Mouse (Mus musculus) urinary bladder, postnatal 14 days (tissue): ENCODE measurements at regions not wholly inside any gene's neighbourhood (a gene's known extent, or its start where the extent isn't known, plus 50 kb on each side); places are given as distances from the start of the nearest gene placed in this dataset.
A peak's percentile ranks its signal among the peaks of the same experiment; 100 is the strongest.

Experiments used
- DNase-seq: peaks from one replicate; pipeline ENCODE4 v3.0.0; 2021; ENCODE audit warnings: low spot score

GRCm38 (mm10) chr13:47398976-47399375 lies 276.5 kb downstream of the Rnf144b start:
- DNase-seq = no peak

DNA sequence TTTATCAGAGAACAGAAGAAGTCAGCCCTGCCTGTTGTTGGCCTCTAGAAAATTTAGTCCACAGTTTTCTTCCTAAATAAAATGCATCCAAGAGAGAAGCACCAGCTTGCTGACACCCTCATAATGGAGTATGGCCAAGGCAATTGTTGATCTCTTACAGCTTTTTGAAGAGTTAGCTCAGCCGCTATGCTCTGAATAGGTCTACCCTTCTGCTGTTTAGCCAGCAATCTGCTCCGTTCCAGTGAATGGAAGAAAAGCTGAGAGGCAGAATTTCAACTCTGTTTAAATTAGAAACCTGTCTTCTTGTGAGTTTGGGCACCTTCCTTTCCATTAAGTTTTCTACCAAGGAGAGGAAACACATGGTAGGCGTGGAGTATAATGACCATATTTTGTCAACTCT lies 290.8 kb downstream of the Rnf144b start:
- DNase-seq = no peak

- DNase-seq = no peak
Measured at GRCm38 (mm10) chr13:47413940-47414339, 291.5 kb downstream of the Rnf144b start.

DNA sequence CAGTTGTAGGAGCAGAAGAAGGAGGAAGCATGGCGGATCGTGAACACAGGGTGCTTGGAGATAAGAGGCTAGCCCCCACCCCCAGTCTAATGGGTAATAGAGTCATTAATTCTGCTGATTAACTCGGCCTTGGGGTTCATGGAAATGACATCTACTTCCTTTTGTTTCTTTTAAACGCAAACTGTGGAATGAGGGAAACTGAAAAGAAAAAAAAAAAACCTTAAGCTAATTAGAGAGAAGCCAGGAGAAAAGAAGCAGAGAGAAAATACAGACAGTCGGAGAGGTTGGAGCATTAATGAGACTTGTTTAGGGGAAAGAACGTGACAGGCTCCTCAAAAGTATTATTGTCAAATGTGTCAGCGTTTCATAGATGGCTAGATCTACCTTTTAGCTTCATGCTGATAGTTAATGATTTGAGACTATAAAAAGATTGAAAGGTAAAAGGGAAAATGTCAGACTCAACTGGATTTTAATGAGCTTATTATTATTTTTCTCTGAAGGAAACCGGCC lies 307.5 kb downstream of the Rnf144b start:
- no peak for DNase-seq

- DNase-seq = no peak
Measured at GRCm38 (mm10) chr13:47430409-47430808, 308.0 kb downstream of the Rnf144b start.

- DNase-seq = peak; percentile 7
Measured at GRCm38 (mm10) chr13:47435631-47436030, 313.2 kb downstream of the Rnf144b start.

GRCm38 (mm10) chr13:47444876-47445275 lies 322.4 kb downstream of the Rnf144b start:
- no peak for DNase-seq

DNA sequence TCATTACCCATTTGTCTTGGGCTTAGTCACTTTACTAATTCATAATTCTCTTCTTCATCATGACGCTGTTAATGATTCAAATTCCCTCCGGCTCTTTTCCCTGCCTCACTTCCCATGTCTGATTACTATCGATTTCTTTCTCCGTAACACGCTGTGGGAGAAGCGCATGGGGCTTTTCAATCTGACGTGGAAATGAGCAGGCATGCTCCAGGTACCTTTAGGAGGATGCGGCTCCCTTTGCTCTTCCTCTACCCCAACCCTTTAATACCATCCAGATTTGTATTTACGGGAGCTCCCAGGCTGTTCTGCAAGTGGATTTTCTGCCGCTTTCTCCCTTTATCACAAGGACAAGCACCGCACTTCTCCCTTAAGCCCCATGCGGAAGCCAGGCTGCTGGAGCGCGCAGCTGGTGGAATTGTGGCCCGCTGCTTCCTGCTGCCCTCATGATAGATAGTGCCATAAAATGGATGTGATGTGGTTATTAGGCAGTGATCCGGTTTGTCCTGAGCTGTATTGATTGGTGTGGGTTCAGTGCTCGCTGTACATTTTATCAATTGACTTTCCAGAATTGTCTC lies 329.8 kb downstream of the Rnf144b start:
- DNase-seq = no peak

GRCm38 (mm10) chr13:47462148-47462547 lies 339.7 kb downstream of the Rnf144b start:
- no peak for DNase-seq

DNA sequence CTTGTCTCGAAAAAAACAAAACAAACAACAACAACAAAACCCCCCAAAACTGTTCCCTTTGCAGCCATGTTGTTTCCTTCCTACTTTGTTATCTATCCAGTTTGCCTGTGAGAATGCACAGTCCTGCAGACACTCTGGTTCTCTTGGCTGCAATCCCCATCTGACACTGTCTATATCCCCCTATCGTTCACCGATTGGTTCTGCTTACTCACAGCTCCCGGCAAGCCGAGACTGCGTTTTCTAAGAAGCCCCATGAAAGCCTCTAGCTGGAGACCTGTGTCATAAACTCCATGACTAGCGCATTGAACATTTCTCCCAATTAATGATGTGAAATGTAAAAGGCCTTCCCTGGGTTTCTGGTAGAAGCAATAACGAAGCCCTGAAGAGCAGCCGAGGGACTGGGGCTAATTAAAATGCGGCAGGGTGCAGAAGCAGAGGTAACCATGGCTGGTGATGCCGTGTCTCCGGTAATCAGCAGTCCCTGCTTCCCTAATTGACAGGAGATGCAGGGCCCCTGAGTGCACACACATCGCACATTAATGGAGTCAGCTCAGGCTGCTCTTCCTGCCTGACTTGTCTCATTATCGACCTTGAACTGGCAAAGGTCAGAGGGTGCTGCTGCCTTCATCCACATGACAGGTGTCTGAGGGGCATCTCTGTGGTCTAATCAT lies 349.2 kb downstream of the Rnf144b start:
- DNase-seq = no peak

GRCm38 (mm10) chr13:47480159-47480558 lies 357.7 kb downstream of the Rnf144b start:
- DNase-seq = no peak

- no peak for DNase-seq
Measured at GRCm38 (mm10) chr13:47484819-47485218, 362.4 kb downstream of the Rnf144b start.

GRCm38 (mm10) chr13:47486111-47486510 lies 363.7 kb downstream of the Rnf144b start:
- DNase-seq = no peak

DNA sequence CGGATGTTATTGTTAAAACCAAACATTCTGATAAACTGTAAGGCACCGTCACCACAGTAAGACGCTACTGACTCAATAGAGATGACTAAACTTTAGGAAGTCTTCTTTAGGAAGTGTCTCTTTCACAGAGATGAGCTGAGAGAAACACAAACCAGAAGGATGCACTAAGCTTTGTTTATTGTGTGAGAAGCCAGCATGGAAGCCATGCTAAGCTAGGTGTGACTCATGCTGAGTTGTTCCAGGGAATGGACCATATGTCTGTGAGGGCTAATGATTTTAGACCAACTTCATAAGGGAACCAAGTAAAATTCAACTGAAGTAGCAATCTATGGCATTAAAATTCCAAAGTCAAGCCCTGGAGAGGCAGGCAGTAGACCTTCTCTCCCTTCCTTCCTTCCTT lies 364.2 kb downstream of the Rnf144b start:
- no peak for DNase-seq

- no peak for DNase-seq
Measured at GRCm38 (mm10) chr13:47505380-47505955, 383.0 kb downstream of the Rnf144b start.

DNA sequence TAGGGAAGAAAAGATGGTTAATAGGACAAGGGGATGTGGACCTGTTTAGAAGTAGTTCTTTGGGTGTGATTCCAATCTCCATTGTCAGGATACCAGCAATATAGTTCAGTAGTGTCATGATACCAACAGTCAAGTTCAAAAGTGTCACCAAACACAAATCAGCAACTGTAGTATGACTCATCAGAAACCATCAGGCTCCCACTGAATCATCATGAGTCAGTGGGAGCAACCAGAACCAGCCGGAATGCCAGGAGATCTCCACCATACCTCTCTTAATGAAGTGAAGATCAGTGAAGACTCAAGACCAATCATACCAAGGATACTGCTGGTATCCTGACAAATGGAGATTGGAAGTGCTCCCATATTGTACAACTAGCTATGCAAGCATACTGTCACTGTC lies 410.5 kb downstream of the Rnf144b start:
- no peak for DNase-seq

GRCm38 (mm10) chr13:47537156-47537555 lies 414.7 kb downstream of the Rnf144b start:
- DNase-seq = no peak

DNA sequence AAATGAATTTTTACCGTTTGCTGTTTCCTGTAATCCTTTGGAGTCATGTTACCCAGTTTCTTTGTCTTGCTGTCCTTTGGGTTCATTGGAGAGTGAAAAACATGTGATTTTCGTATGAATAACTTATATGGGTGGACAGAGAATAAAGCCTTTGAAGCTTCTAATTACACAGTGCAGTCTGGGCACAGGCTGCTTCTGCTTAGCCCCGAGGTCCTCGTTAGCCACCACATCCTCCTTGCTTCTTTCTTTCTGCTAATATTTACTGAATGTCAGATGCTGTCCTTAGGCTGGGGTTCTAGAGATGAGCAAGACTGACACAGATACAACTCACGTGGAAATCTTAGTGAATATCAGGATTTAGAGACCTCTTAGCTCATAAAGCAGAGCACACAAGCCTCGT lies 427.2 kb downstream of the Rnf144b start:
- DNase-seq = no peak

- DNase-seq = no peak
Measured at GRCm38 (mm10) chr13:47552251-47552650, 429.8 kb downstream of the Rnf144b start.

GRCm38 (mm10) chr13:47554198-47554597 lies 431.7 kb downstream of the Rnf144b start:
- no peak for DNase-seq

DNA sequence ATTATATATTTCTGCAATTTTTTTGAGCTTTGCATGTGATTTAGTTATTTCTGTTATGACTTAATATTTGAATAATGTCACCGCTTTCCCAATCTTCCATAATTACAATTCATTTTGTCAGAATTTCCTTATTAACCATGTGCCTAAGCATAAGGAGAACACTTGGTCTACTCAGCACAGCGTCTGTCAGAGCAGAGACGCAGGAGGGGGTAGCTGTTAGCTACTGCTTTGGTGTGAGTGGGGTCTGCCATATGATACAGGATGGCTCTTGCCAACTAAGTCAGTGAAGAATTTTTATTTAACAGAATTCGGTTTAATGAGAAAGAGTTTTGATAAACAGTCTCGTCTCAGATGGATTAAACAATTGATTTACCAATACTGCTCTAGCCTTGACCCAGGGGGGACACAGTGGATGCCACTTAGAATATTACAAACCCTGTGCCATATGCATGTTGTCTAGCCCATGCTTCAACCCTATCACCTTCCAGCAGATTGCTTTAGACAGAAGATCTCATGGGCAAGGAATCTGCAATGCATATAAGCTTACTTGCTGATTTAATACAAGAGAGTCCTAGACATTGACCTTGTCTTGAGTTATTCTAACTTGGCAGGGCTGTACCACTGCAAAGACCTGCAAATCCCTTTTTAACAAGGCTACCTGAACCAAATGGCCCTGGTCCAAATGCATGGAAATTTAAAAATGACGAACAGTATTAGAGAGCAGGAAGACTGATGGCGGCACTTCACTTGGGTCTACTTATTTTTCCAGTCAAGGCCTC lies 434.9 kb downstream of the Rnf144b start:
- DNase-seq = no peak

DNA sequence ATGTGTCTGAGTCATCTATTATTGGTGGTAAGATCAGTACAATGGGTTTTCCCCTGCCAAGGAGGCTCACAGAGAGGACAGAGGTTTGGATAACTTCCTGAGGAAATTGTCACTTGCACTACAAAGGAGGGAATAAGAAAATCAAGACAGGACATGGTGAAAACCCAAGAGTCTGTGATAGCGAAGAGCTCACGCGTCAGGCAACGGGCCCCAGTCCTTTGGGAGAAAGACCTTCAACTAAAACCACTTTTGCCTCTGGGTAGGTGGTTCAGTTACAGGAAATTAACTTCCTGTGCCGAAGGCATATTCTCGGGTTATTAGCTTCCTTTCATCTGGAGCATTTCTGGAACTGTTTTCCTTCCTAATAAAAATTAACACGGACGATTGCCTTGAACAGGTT lies 440.4 kb downstream of the Rnf144b start:
- DNase-seq = no peak

- no peak for DNase-seq
Measured at GRCm38 (mm10) chr13:47576516-47576915, 454.1 kb downstream of the Rnf144b start.
